Mouse (Mus musculus): ENCODE measurements around the gene Nek6.

Nek6 gene

DNA sequence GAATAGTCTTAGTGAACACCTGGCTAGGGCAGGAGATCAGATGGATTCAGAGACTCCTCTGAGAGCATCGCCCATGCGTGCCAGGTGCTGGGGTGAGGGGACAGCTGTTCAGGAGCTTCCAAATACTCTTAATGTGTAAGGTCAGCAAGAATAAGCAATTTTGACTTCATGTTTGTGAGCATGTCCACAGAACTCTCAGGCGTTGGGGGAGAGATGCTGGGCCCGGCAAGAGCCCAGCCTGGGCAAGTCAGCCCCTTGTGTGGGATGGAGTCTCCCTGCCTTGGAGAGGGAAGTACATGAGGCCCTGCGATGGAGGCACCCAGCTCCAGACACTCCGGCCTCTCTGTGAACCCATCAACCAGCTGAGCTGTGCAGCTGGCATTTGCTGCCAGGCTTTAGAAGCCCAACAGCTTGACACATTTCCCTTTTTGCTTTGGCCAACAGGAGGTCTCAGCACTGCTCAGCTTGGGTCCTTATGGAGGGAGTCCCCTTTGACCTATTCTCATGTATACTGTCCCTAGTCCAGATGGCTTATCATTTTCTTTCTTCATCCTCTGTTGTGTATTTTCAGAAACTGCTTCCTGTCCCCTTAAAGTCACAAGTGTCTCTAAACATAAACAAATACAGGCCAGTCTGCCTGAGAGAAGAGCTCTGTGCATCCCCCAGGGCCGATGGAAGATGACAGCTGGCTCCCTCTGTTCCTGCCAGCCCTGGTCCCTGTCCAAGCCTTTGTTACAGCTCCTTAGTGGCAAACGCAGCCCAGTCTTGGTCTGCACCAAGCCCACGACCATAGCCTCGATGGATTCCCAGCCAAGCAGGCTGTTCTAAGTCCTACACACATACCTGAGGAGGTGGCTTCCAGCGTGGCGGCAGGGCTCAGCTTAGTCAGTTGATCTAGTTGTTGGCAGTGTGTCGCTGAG lies 67.4 kb downstream of the Nek6 start:
- DNase-seq (ENCODE audit: low read depth, low spot score) = no peak

DNA sequence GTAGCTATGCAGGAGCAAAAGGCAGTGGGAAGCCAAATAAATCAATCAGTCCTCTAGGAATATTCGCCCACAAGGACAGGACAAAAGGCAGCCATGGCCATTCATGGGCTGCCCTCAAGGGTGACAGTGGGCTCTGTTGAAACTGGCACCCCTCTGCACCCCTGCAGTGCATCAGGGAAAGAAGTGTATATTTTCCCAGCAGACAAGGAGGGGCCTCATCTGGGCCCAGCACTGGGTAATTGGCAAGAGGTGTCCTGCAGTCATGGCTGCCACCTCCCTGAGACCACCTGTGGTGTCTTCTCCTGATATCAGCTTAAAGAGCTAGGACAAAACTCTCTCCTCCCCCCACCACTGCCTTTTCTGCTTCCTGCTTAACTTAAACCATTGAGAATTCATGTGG lies 68.1 kb downstream of the Nek6 start:
- DNase-seq (ENCODE audit: low read depth, low spot score) = no peak

GRCm38 (mm10) chr2:38583982-38584381 lies 72.5 kb downstream of the Nek6 start:
- DNase-seq (ENCODE audit: low read depth, low spot score) = no peak

GRCm38 (mm10) chr2:38584514-38585378 lies 73.3 kb downstream of the Nek6 start:
- DNase-seq (ENCODE audit: low read depth, low spot score) = peak; percentile 18

DNA sequence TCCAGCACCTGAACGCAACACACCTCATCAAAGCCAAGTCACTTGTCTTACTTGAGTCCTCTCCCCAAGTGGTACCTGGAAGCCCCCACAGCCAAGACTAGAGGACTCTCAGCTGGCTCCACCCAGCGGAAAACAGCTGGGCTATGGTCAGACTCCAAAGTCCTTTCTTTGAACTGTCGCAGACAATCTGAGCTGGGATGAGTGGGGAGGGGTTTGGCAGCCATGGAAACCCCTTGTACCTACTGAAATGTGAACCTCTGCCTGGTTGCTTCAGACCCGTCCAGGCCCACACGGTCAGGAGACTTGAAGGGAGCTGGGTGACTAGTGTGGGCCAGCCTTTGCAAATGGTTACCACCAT lies 73.9 kb downstream of the Nek6 start:
- DNase-seq (ENCODE audit: low read depth, low spot score) = no peak

DNA sequence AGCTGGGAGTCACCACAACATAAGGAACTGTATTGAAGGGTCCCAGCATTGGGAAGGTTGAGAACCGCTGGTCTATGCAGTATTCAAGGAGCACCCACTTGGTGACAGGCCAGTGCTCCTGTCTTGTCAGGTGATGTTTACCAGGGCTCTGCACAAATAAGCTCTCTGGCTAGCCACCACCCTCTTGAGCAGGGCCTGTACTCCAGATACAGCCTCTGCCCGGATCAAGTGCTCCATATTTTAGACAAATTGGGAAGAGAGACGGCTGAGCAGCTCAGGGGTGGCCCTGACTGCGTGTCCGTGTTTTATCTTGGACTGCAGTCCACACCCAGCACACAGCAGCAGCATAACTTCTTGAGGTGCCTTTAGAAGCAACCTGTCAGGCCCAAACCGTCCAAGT lies 75.3 kb downstream of the Nek6 start:
- no peak for DNase-seq (ENCODE audit: low read depth, low spot score)

DNA sequence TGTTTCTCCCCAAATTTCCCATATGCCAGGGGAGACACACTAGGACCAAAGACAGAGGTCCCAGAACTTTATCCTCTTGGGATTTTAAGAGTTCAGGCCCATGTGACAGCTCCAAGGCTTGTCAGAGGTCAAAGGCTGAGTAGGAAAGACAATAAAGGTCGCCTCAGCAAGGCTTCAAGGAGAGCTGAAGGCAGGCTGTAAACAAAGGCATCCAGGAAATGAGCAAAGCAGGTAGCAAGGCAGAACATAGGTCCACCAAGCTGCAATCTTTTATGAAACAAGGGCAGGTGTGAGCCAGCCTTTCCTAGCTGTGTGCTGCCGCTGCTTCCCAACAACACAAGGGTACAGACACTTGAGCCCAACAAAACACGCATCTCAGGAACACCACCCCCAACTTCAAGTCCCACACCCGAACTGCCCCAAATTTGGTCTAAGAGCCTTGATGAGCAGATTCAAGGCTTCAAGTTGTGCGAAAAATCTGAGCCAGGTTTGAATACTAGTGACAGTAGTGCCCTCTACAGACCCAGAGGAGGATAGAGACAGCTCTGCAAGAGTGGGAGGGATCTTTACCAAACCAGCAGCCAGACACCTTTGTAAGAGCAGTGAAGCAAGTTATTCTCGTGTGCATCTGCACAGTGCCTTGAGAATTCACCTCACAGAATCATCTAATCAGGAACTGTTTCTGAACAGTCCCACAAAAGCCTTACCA lies 80.5 kb downstream of the Nek6 start:
- DNase-seq (ENCODE audit: low read depth, low spot score) = peak; percentile 58

DNA sequence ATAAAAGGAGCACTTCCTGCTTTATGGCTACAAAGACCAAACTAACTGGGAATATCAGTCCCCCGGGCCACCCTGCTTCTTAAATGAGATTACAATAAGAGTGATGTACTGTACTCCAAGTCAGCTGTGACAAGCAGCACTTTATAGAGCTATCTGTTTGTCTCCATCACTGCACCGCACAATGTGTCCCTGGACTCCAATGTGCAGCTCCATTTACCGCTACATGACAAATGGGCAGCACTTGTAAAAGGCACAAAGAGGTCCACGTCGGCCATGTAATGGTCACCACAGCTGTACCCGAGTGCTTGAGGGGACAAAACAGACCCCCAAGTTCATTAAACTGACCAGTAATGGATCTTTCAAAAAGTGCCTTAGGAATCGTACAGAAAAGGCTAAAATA lies 83.4 kb downstream of the Nek6 start:
- DNase-seq (ENCODE audit: low read depth, low spot score) = no peak

DNA sequence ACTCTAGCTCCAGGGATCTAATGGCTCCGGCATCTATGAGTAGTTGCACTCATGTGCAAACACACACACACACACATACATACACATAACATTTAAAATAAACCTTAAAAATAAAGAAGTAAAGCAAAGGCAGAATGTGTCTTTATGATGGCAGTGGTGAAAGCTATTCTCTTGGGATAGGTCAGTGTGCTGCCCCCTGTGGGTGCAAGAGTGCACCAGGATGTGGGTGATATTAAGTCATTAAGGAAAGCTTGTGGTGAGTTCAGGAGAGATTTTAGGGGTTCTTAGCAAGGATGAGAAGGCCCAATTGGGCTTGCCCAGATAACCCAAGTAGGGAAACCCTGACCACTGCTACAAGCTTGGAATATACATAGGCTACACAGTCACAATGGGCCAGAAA lies 86.5 kb downstream of the Nek6 start:
- peak; percentile 35 for DNase-seq (ENCODE audit: low read depth, low spot score)

DNA sequence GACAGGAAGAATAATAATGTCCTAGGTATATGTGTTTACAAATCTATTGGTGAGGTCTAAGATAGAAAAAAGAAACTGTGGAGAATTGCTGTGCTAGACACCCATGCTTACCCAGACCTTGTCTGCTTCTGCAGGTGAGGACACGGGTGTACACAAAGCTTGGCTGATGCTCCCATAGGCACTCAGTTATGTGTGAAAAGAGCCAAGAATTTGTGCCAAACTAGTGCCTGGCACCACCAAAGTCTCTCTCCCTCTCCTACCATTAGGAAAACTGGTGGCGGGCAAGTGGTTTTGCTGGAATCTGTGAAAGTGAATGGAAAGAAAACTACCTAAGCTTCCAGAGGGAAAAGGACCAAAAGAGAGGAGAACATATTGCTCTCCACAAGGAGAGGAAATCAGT lies 87.0 kb downstream of the Nek6 start:
- DNase-seq (ENCODE audit: low read depth, low spot score) = no peak

GRCm38 (mm10) chr2:38600842-38601241 lies 89.4 kb downstream of the Nek6 start:
- no peak for DNase-seq (ENCODE audit: low read depth, low spot score)

DNA sequence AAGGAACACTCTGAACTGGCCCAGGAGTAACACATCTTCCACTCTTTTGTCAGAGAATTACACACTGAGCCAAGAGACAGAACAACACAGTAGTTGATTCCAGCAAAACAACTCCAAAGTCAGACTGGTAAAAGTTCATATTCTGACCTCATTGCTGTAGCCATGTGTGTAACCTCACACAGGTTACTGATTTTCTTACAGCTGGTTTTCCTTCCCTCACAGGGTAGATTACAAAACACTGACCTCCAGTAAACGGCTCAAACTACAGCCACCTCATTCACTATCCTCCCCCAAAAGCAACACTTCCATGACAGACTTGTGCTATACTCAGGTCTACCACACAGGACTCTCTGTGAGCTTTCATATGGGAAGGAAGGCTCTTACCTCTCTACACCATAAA lies 96.3 kb downstream of the Nek6 start:
- DNase-seq (ENCODE audit: low read depth, low spot score) = no peak

GRCm38 (mm10) chr2:38608831-38609309 lies 97.4 kb downstream of the Nek6 start:
- no peak for DNase-seq (ENCODE audit: low read depth, low spot score)

GRCm38 (mm10) chr2:38609310-38609709 lies 97.9 kb downstream of the Nek6 start:
- DNase-seq (ENCODE audit: low read depth, low spot score) = peak; percentile 30

GRCm38 (mm10) chr2:38610161-38610560 lies 98.7 kb downstream of the Nek6 start:
- no peak for DNase-seq (ENCODE audit: low read depth, low spot score)

DNA sequence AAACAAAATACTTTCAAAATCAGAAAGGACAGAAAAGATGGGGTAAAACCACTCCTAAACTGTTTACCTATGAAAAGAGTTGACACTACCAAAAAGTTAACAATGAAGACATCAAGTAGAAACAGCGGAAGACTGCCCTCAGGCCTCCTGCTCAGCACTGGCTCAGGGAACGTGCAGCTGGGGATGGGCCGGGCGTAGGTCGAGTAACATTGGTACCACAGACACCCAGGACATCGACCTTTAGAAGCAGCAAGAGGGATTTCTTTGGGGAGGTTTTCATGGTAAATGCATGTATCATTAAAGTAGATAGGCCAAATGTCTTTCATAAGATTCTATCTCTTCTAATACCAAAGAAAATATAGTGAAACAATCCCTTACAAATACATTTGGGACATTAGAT lies 101.2 kb downstream of the Nek6 start:
- DNase-seq (ENCODE audit: low read depth, low spot score) = no peak

DNA sequence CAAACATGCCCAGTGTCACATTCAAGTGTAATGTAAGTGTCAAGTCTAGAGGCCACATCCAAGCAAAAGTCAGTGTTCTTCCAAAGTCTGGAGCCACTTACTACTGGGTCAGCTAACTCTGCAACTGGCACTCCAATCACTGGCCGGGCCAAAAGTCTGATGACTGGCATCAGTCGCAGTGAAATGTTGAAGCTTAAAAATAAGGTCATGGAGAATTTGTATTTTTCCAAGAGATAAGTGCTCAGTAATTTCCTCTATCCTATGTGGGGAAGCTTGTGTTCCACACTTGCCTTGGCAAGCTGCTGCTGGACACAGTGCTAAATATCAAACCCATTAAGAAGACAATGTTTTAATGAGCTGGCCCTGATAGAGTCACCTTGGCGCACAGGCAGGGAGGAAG lies 102.1 kb downstream of the Nek6 start:
- no peak for DNase-seq (ENCODE audit: low read depth, low spot score)

- DNase-seq (ENCODE audit: low read depth, low spot score) = no peak
These were observed 103.0 kb downstream of the Nek6 start for GRCm38 (mm10) chr2:38614437-38614836.

DNA sequence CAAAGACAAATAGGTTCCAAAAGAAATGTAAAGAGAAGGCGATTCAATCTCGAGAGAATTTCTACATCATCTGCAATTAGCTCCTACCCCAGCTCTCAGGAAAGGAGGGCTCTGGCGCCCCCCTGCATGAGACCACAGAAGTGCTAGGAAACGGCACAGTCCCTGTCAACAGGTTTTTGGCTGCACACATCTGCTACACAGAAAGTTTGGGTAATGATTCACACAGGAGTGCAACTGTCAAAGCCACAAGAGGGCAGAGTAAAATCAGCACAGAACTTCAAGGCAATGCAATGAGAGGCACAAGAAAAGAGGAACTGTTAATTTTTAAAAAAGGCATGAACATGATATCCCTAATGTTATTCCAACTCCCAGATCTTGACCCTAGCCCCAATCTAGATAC lies 104.6 kb downstream of the Nek6 start:
- peak; percentile 42 for DNase-seq (ENCODE audit: low read depth, low spot score)

DNA sequence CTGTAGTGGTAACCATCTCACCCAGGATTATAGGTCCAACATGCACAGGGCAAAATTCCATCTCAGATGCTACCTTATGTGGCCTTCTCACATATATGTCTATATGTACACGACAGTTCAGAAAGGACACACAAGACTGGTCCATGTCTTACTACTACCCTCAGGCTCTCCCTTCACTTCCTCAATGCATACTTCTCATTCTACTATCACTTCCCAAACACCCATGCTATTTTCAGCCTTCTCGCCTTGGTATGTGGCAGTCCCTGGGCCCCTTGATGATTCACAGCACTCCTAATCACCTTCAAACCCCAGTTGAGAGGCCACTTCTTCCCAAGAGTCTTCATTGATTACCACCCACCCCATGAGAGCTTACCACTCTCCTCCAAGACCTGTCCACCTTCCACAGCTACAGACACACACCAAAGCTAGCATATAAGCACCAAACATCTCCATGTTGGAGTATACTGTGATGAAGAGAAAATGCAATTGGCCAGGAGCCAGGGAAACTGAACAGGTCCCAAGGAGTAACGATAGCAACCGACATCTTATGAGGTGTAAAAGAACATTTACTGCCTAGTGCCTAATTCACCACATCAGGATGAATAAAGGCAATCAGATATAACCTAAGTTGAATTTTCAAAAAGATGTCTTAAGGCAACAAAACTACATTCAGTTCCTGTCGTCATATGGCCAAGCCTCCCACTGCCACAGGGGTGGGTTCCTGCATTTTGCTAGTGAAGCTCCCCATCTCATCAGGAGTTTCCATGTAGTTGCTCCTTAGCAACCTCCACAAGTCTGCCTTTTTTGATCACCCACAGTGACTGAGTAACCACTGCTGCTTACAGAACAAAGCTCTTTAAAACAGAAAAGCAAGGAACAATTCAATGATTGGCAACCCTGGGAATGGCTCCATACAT lies 105.8 kb downstream of the Nek6 start:
- no peak for DNase-seq (ENCODE audit: low read depth, low spot score)

- DNase-seq (ENCODE audit: low read depth, low spot score) = no peak
These were observed 108.3 kb downstream of the Nek6 start for GRCm38 (mm10) chr2:38619777-38620176.
